Mouse (Mus musculus): ENCODE measurements around the gene Arfgef2. TPM values are rescaled to one million over a fixed set of nuclear protein-coding genes. Genes with fewer than 3 reads are reported as not detected.

The Arfgef2 gene
- 10 to 100 TPM; 39.7 to 42.3 TPM for total RNA-seq (2021)

- peak; percentile 92 for DNase-seq
Measured at GRCm38 (mm10) chr2:166805250-166806172, at the start of gene Arfgef2. Arfgef2 (plus strand) TSS chr2:166805588.

- DNase-seq = no peak
Measured at GRCm38 (mm10) chr2:166757969-166758368, 47.4 kb upstream of the Arfgef2 start.

GRCm38 (mm10) chr2:166764051-166764450, 41.3 kb upstream of the Arfgef2 start:
- DNase-seq = no peak

- no peak for DNase-seq
Measured at GRCm38 (mm10) chr2:166767591-166767990, 37.8 kb upstream of the Arfgef2 start.

- peak; percentile 20 for DNase-seq
Measured at GRCm38 (mm10) chr2:166771396-166771795, 34.0 kb upstream of the Arfgef2 start.

GRCm38 (mm10) chr2:166773587-166773986, 31.8 kb upstream of the Arfgef2 start:
- no peak for DNase-seq

GRCm38 (mm10) chr2:166774275-166774674, 31.1 kb upstream of the Arfgef2 start:
- no peak for DNase-seq

GRCm38 (mm10) chr2:166775357-166775893, 30.0 kb upstream of the Arfgef2 start:
- DNase-seq = no peak

GRCm38 (mm10) chr2:166776272-166776671, 29.1 kb upstream of the Arfgef2 start:
- peak; percentile 47 for DNase-seq

GRCm38 (mm10) chr2:166779956-166780355, 25.4 kb upstream of the Arfgef2 start:
- no peak for DNase-seq

GRCm38 (mm10) chr2:166780980-166781578, 24.3 kb upstream of the Arfgef2 start:
- DNase-seq = peak; percentile 86

- DNase-seq = no peak
Measured at GRCm38 (mm10) chr2:166784376-166784775, 21.0 kb upstream of the Arfgef2 start.

- DNase-seq = peak; percentile 89
Measured at GRCm38 (mm10) chr2:166786353-166787004, 18.9 kb upstream of the Arfgef2 start.

GRCm38 (mm10) chr2:166791738-166792137, 13.7 kb upstream of the Arfgef2 start:
- DNase-seq = no peak

GRCm38 (mm10) chr2:166792355-166792754, 13.0 kb upstream of the Arfgef2 start, which contains the start of gene Trp53rkb:
Trp53rkb (plus strand) TSS chr2:166792531.
- DNase-seq = no peak

- DNase-seq = peak; percentile 93
Measured at GRCm38 (mm10) chr2:166793542-166794214, 11.7 kb upstream of the Arfgef2 start.

GRCm38 (mm10) chr2:166799615-166800472, 5.5 kb upstream of the Arfgef2 start:
- no peak for DNase-seq

GRCm38 (mm10) chr2:166800473-166800857, 4.9 kb upstream of the Arfgef2 start:
- DNase-seq = no peak

GRCm38 (mm10) chr2:166801436-166801835, 4.0 kb upstream of the Arfgef2 start:
- DNase-seq = no peak

GRCm38 (mm10) chr2:166803298-166803697, 2.1 kb upstream of the Arfgef2 start:
- no peak for DNase-seq

GRCm38 (mm10) chr2:166806173-166806705, 851 bp downstream of the Arfgef2 start:
- no peak for DNase-seq

Data from heart, postnatal 4 days (tissue).